Mouse (Mus musculus): Measurements from ENCODE around the gene Stap1.

GRCm38 (mm10) chr5:86094754-86095153, 23.2 kb downstream of the Stap1 start:
- TF ChIP-seq CTCF (IDR thresholded peaks at IDR 0.05; ENCODE audit: low read depth) (no peak), EP300 (IDR thresholded peaks at IDR 0.05; ENCODE audit: low read depth) (no peak)

Measured in liver, postnatal 0 days (tissue).